Mouse (Mus musculus): Measurements from ENCODE around the gene Cyp2d22.

DNA sequence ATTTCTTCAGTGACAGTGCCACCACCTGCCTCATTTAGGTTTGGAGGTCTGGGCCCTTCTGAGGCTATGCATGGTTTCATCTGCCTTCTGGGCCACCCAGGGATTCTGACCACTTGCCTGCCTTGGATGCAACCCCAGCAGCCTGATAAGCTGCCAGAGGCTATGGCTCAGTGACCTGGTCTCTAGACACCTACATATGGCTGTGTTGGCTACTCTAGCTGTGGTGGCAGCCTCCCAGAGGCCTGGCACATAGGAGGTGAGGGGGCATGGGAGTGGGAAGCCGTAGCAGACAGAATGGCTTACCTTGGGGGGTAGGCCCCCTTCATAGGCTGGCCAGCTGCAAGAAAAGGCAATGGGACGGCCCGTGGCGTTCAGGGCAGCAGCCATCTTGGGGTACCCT, 44.9 kb downstream of the Cyp2d22 start:
- TF ChIP-seq POLR2A (IDR thresholded peaks at IDR 0.05; ENCODE audit: borderline replicate concordance, low read depth, low read length) (no peak), CTCF (IDR thresholded peaks at IDR 0.05; ENCODE audit: low read depth, low read length) (no peak)
